Mouse (Mus musculus) c-Kit-negative CD71-positive TER-119-positive erythroid progenitor cells, embryonic 14.5 days (primary cell): ENCODE results near the gene Atl1.

ENCODE experiments used
- DNase-seq: peaks from one replicate; pipeline ENCODE4 v3.0.0-alpha.2; 2013; ENCODE audit warnings: low read depth, low spot score

The Atl1 gene

GRCm38 (mm10) chr12:70011681-70012080, 119.3 kb downstream of the Atl1 start:
- DNase-seq = no peak

- DNase-seq = no peak
Observed at GRCm38 (mm10) chr12:70015936-70016335, 123.5 kb downstream of the Atl1 start.
